Mouse (Mus musculus) forebrain, postnatal 0 days (tissue): ENCODE measurements at regions not wholly inside any gene's neighbourhood (a gene's known extent, or its start where the extent isn't known, plus 50 kb on each side); places are given as distances from the start of the nearest gene placed in this dataset.

Experiments
- ATAC-seq: fragments of 200-750 bp; cut with Nextera tagmentation; 2 replicates; pipeline ENCODE4 v1.8.0; 2017; ENCODE audit warnings: mild to moderate bottlenecking, moderate library complexity
- DNase-seq: peaks from one replicate; pipeline ENCODE4 v3.0.0-alpha.2; 2015
- H3K27ac ChIP-seq: fragments of 300-500 bp; sonication (generic); 2 replicates; pipeline ENCODE4 v1.5.1; 2014; ENCODE audit warnings: low read depth, mild to moderate bottlenecking, antibody characterized with exemption, low read length, moderate library complexity, mixed read lengths
- H3K27me3 ChIP-seq: fragments of 300-500 bp; sonication (generic); 2 replicates; pipeline ENCODE4 v1.6.1; 2014; ENCODE audit warnings: mild to moderate bottlenecking, low read length, mixed read lengths; ENCODE audit not compliant: insufficient read depth
- H3K36me3 ChIP-seq: fragments of 300-500 bp; sonication (generic); 2 replicates; pipeline ENCODE4 v1.6.1; 2014; ENCODE audit warnings: mild to moderate bottlenecking, moderate library complexity; ENCODE audit not compliant: insufficient read depth
- H3K4me1 ChIP-seq: fragments of 300-500 bp; sonication (generic); 2 replicates; pipeline ENCODE4 v1.6.1; 2014; ENCODE audit warnings: antibody characterized with exemption; ENCODE audit not compliant: insufficient read depth
- H3K4me2 ChIP-seq: fragments of 300-500 bp; sonication (generic); 2 replicates; pipeline ENCODE4 v1.6.1; 2014; ENCODE audit warnings: low read depth, mild to moderate bottlenecking, moderate library complexity
- H3K4me3 ChIP-seq: fragments of 300-500 bp; sonication (generic); 2 replicates; pipeline ENCODE4 v1.5.1; 2014; ENCODE audit warnings: low read depth, low read length, mixed read lengths
- H3K9ac ChIP-seq: fragments of 300-500 bp; sonication (generic); 2 replicates; pipeline ENCODE4 v1.6.1; 2014; ENCODE audit warnings: mild to moderate bottlenecking
- H3K9me3 ChIP-seq: fragments of 300-500 bp; sonication (generic); 2 replicates; pipeline ENCODE4 v1.6.1; 2016; ENCODE audit warnings: low read length
- CTCF ChIP-seq: sonication (generic); IDR thresholded peaks from 2 replicates; pipeline ENCODE4 v1.5.1; 2016; ENCODE audit warnings: antibody characterized with exemption, control low read depth, low read depth
- WGBS: fragments of 180-500 bp; shearing (Covaris S2); extraction: QIAGEN DNeasy Blood & Tissue Kit; methylation state at CpG from one replicate; pipeline ENCODE4 v1.1.7; 2014; 5-methylcytosine and 5-hydroxymethylcytosine counted together

DNA sequence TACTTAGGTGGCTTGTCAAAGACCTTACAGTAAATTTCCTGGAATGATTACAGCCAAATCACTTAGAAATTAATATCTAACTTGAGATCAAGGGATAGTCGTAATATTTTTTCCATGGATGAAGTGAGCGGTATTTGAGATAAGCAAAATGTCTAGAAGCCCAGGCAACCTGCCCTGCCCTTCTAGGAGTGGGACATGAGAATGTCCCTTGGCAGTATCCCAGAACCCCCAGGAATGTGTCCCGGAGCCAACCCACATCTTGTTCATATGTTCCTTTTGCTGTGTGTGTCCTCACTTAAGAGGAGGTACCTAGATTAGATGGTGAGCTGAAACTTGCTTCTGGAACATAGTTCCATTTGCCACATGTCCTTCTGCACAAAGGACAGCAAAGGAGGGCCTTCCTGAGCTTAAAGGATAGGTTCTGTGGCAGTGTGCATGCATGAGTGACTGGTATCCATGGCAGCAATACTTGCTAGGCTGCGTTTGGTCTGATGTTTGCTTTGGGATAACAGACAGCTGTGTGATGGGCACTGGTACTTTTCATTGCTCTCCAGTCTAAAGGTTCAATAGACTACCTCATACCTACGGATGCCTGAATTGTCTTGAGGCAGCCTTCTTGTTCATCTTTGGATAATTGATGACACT is 231.0 kb upstream of the Krr1 start:
- Histone ChIP-seq H3K27me3 (no peaks in the 10 kb centered on the region), H3K9ac (no peak overlapping the region), H3K9me3 (no peaks in the 10 kb centered on the region), H3K4me1 (no peaks in the 10 kb centered on the region), H3K4me3 (no peak overlapping the region), H3K27ac (no peak overlapping the region), H3K4me2 (no peak overlapping the region), H3K36me3 (no peaks in the 10 kb centered on the region)
- WGBS, result 69% methylated on average over 5 of the region's 5 CpGs
- no peak for TF ChIP-seq CTCF
- DNase-seq (no peak), ATAC-seq (no peak)

DNA sequence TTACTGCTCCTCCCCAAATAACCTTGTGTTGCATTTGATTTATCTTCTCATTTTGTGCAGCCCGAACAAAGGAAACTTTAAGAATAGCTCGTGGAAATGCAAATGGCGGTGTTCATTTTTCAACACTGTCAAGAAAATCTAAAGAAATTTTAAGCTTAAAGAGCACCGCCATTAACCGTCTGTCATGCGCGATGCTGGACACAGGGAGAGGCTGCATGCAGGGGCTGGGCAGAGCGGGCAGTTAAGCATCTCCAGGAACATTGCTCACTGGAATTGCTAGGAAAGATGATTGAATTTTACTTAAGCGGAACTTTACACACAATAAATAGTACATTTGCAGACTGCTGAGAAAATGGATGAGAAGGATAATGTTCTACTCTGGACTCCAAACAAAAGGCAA is 229.2 kb upstream of the Krr1 start:
- ATAC-seq, result no peak
- no peak for DNase-seq
- no peak overlapping the region for H3K27ac ChIP-seq
- WGBS, result 67% methylated on average over 9 of the region's 9 CpGs
- no peaks in the 10 kb centered on the region for H3K4me1 ChIP-seq
- no peak overlapping the region for H3K4me3 ChIP-seq
- no peaks in the 10 kb centered on the region for H3K9me3 ChIP-seq
- H3K9ac ChIP-seq, result no peak overlapping the region
- no peaks in the 10 kb centered on the region for H3K27me3 ChIP-seq
- H3K36me3 ChIP-seq, result no peaks in the 10 kb centered on the region
- H3K4me2 ChIP-seq, result no peak overlapping the region
- no peak for TF ChIP-seq CTCF

DNA sequence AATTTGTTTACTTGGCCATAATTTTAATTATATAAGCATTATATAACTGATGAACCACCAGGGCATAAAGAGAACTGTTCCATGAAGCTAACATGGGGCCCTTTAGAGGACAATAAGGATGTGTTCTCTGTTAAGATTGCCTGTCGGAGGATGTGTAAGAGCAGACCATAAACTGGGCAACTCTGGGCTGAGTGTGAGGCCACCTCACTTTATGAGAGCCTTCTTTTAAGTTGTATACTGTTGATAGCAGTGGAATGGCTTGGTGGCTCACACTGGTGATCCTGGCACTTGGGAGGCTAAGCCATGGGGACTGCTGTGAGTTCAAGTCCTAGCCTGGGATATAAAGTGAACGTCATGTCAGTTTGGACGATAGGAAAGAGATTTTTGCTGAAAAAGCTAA is 227.3 kb upstream of the Krr1 start:
- Histone ChIP-seq H3K4me3 (no peak overlapping the region), H3K4me1 (no peaks in the 10 kb centered on the region), H3K4me2 (no peak overlapping the region), H3K9ac (no peak overlapping the region), H3K27me3 (no peaks in the 10 kb centered on the region), H3K36me3 (no peaks in the 10 kb centered on the region), H3K27ac (no peak overlapping the region), H3K9me3 (no peaks in the 10 kb centered on the region)
- TF ChIP-seq CTCF, result no peak
- DNase-seq, result no peak
- no peak for ATAC-seq
- WGBS, result 97% methylated on average over 3 of the region's 3 CpGs

DNA sequence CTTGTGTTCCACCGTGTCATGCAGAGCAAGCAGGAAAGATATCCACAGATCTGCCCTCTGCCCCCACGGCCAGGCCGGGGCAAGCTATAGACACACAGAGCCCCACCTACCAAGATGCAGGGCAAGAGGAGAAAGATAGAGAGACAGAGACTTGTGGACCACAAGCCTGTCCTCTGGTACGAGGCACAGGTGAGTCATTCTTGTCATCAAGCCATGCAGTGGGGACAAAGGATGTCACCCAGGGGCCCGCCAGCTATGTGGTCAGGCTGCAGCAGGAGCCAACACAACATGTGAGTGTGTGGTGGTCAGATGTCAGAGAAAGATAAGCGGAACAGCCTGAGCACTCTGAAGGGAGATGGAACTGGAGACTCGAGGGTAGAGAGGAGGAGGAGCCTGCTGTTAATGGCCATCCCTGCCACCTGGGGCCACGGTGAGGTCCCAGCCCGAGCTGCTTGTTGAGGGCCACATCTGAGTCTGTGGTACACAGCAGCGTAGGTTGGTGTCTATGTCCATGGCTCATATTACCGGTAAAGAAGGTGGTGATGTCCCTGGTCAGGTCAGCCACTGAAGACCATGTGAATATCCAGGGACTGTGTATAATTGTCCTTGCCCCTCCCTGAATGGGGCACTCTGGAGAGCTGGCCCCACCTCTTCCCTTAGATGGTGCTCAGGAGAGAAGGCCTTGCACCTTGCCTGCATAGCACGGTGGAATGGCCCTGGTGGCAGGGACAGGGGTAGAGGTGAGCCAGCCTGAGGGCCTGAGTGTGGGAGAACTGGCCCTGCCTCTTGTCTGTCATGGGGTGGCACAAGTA is 226.2 kb upstream of the Krr1 start:
- no peak overlapping the region for H3K4me3 ChIP-seq
- H3K9me3 ChIP-seq, result no peaks in the 10 kb centered on the region
- DNase-seq (no peak), ATAC-seq (no peak)
- H3K4me1 ChIP-seq, result no peaks in the 10 kb centered on the region
- H3K27ac ChIP-seq, result no peak overlapping the region
- no peak overlapping the region for H3K9ac ChIP-seq
- H3K4me2 ChIP-seq, result no peak overlapping the region
- no peaks in the 10 kb centered on the region for H3K27me3 ChIP-seq
- WGBS, result 80% methylated on average over 12 of the region's 12 CpGs
- TF ChIP-seq CTCF, result no peak
- no peaks in the 10 kb centered on the region for H3K36me3 ChIP-seq

DNA sequence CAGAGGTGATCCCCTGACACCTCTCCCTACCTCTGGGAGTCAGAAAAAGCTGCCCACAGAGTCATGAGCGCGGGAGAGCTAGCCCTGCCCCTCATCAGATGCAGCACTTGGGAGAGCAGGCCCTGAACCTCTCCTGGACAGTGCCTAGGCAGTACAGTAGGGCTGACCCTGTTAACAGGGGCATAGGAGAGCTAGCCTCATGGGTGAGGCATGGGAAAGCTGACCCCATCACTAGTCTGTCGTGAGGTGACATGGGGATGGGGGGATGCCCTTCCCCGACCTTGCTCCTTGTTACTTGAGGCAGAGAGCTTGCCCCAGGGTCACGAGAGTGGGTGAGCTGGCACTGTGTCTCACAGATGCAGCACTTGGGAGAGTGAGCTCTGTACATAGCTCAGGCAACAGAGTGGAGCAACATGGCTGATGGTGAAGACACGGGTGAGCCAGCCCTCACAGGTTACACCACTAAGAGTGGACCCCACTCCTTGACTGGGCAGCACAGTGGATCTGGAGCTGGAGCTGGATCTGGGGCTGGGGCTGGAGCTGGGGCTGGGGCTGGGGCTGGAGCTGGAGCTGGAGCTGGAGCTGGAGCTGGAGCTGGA is 225.5 kb upstream of the Krr1 start:
- WGBS, result 95% methylated on average over 6 of the region's 6 CpGs
- ATAC-seq, result no peak
- no peak overlapping the region for H3K4me3 ChIP-seq

DNA sequence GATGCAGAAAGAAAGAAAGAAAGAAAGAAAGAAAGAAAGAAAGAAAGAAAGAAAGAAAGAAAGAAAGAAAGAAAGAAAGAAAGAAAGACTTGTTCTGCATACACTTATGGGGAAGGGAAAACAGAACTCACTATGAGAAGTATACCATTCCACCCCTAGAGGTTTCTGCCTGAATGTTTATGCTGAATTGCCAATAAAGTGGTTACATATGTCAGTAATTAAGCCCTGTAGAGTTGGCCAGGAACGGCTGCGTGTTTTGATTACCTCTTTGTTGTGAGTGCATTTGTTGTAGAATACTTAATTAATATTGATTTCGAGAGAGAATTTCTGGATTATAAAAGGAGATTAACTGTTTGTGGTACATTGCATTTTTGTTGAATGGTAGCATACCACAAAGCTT is 224.0 kb upstream of the Krr1 start:
- 11% methylated on average over 3 of the region's 3 CpGs for WGBS
- DNase-seq, result no peak
- H3K4me2 ChIP-seq, result no peak overlapping the region
- no peaks in the 10 kb centered on the region for H3K27me3 ChIP-seq
- no peak overlapping the region for H3K9ac ChIP-seq
- no peaks in the 10 kb centered on the region for H3K36me3 ChIP-seq
- H3K9me3 ChIP-seq, result no peaks in the 10 kb centered on the region
- ATAC-seq, result no peak
- no peaks in the 10 kb centered on the region for H3K4me1 ChIP-seq
- no peak overlapping the region for H3K27ac ChIP-seq
- TF ChIP-seq CTCF, result no peak
- no peak overlapping the region for H3K4me3 ChIP-seq

More for the DNA sequence above, 225.5 kb upstream of the Krr1 start:
- Histone ChIP-seq H3K36me3 (no peaks in the 10 kb centered on the region), H3K27ac (no peak overlapping the region), H3K4me1 (no peaks in the 10 kb centered on the region), H3K4me2 (no peak overlapping the region), H3K9ac (no peak overlapping the region), H3K27me3 (no peaks in the 10 kb centered on the region), H3K9me3 (no peaks in the 10 kb centered on the region)
- DNase-seq, result no peak
- TF ChIP-seq CTCF, result no peak

DNA sequence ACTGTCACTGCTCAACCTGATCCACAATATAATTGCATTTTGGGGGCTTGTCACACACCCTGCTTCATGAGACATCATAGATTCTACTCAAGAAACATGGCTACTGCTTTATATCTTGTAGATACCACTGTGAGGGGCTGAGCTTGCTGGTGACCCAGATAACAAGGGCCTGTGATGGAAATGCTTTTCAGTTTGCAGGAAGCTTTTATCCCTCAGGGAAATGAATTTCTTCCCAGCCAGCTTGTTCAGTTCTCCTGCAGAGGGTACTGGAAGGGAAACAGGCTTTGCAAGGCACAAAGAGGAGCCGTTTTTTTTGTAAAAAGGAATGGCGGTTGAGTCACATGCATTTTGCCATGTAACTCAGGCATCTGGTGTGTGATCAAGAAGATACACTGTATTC is 218.8 kb upstream of the Krr1 start:
- ATAC-seq (no peak), DNase-seq (no peak)
- Histone ChIP-seq H3K4me2 (no peak overlapping the region), H3K27ac (no peak overlapping the region), H3K27me3 (no peaks in the 10 kb centered on the region), H3K4me1 (no peaks in the 10 kb centered on the region), H3K9me3 (no peaks in the 10 kb centered on the region), H3K36me3 (no peaks in the 10 kb centered on the region), H3K9ac (no peak overlapping the region), H3K4me3 (no peak overlapping the region)
- no peak for TF ChIP-seq CTCF
- WGBS, result 84% methylated on average over 2 of the region's 2 CpGs
